Comparison of ENCODE assay signal across 20 mouse cellular contexts in genomic region chr2:161049426-161049825, GRCm38 (mm10). TPM values are rescaled to one million over a fixed set of nuclear protein-coding genes. Genes with fewer than 3 reads are reported as not detected.
A peak's percentile ranks its signal among the peaks of the same experiment; 100 is the strongest.
DNase-seq lines count a peak whose midpoint lies in the region; ATAC-seq and TF ChIP-seq lines count a peak whose summit lies in the region.
"Had no signal": no experiment of that assay in that cellular context is flagged by ENCODE, and none has a peak within 500 bp of the region (broad histone marks: within the 10 kb centered on the region; RNA-seq: fewer than 3 reads in every experiment).

No protein-coding gene starts in this region.

- H3K9me3 ChIP-seq in kidney, postnatal 0 days (replicated peaks; ENCODE audit: low read length): no peaks in the 10 kb centered on the region
- no peaks in the 10 kb centered on the region for H3K9me3 ChIP-seq in kidney, embryonic 14.5 days (ENCODE audit: control insufficient read depth, low read length)
- H3K9me3 ChIP-seq: embryonic facial prominence, embryonic 15.5 days; forebrain, embryonic 15.5 days; heart, embryonic 10.5 days; hindbrain, embryonic 13.5 days had no signal

- H3K27ac ChIP-seq in kidney, adult 2 months (ENCODE audit: insufficient read depth, low read depth, low read length): no peak overlapping the region; the same call in 1 of the 2 replicates
- no peak overlapping the region for H3K27ac ChIP-seq in kidney, postnatal 0 days
- H3K27ac ChIP-seq in kidney, embryonic 14.5 days (ENCODE audit: low read depth, low read length): no peak overlapping the region
- H3K27ac ChIP-seq: embryonic facial prominence, embryonic 15.5 days; forebrain, embryonic 15.5 days; heart, embryonic 10.5 days; hindbrain, embryonic 13.5 days had no signal

- H3K27me3 ChIP-seq in kidney, adult 2 months (replicated peaks; ENCODE audit: control insufficient read depth, insufficient read depth, low read length): no peaks in the 10 kb centered on the region
- H3K27me3 ChIP-seq in kidney, postnatal 0 days (ENCODE audit: insufficient read depth, low read length): no peaks in the 10 kb centered on the region
- H3K27me3 ChIP-seq in kidney, embryonic 14.5 days (ENCODE audit: control insufficient read depth, insufficient read depth, low read length): no peaks in the 10 kb centered on the region
- H3K27me3 ChIP-seq: CH12.LX; embryonic facial prominence, embryonic 15.5 days; forebrain, embryonic 15.5 days; hindbrain, embryonic 13.5 days had no signal

- no peak for TF ChIP-seq POLR2A in kidney, adult 2 months (IDR thresholded peaks at IDR 0.05; ENCODE audit: low read depth, low read length)

- H3K4me3 ChIP-seq in kidney, adult 2 months (ENCODE audit: insufficient read depth, low read depth, low read length): no peak overlapping the region
- H3K4me3 ChIP-seq in kidney, postnatal 0 days (replicated peaks; ENCODE audit: low read depth, low read length): no peak overlapping the region
- no peak overlapping the region for H3K4me3 ChIP-seq in kidney, embryonic 14.5 days (ENCODE audit: low read length)
- H3K4me3 ChIP-seq: embryonic facial prominence, embryonic 15.5 days; forebrain, embryonic 15.5 days; heart, embryonic 10.5 days; hindbrain, embryonic 13.5 days had no signal

- ATAC-seq in kidney, postnatal 0 days (replicated peaks; ENCODE audit: low FRiP score, low read depth): no peak
- ATAC-seq in kidney, embryonic 14.5 days (ENCODE audit: low FRiP score, low TSS enrichment): no peak
- ATAC-seq: forebrain, embryonic 15.5 days had no signal

- TF ChIP-seq CTCF in kidney, adult 2 months (conservative IDR thresholded peaks at IDR 0.05; ENCODE audit: insufficient read depth, insufficient read length, low read depth, low read length): no peak
- TF ChIP-seq CTCF in kidney, postnatal 0 days (IDR thresholded peaks at IDR 0.05; ENCODE audit: low read depth): no peak

- DNase-seq in kidney, adult 2 months: peak; percentile 65
- no peak for DNase-seq in kidney, postnatal 25 days
- peak; percentile 36 for DNase-seq in kidney, postnatal 0 days (ENCODE audit: low spot score)
- peak; percentile 7 for DNase-seq in adipocyte (ENCODE audit: low spot score)
- DNase-seq in kidney, postnatal 36 days: peak; percentile 25 to 27
- DNase-seq: adrenal gland, adult 8-10 months; adrenal gland, postnatal 36 days; cerebellum, adult 11 months; cerebellum, adult 8-10 months; cerebellum, postnatal 14 days; embryo, embryonic 11 days; gastrocnemius, postnatal 36 days; heart, adult 18-20 months; heart, postnatal 14 days had no signal

- H3K36me3 ChIP-seq in kidney, adult 2 months (ENCODE audit: control insufficient read depth, insufficient read depth, low read length): no peaks in the 10 kb centered on the region; the same call in 1 of the 2 replicates
- 0 out of 2 replicates have a peak, but pooled peaks cover 5% of the 10 kb centered on the region for H3K36me3 ChIP-seq in kidney, postnatal 0 days (ENCODE audit: insufficient read depth, low read length)
- peaks cover 32% of the 10 kb centered on the region for H3K36me3 ChIP-seq in kidney, embryonic 14.5 days (ENCODE audit: control insufficient read depth, insufficient read depth, low read length)

- 29% methylated on average over 6 of the region's 6 CpGs for WGBS in kidney, adult 2 months
- WGBS in kidney, postnatal 0 days: 37% methylated on average over 6 of the region's 6 CpGs
- 37% methylated on average over 6 of the region's 6 CpGs for WGBS in kidney, embryonic 14.5 days

- peaks cover 4% of the 10 kb centered on the region for H3K4me1 ChIP-seq in kidney, adult 2 months (ENCODE audit: control insufficient read depth, insufficient read depth, low read length)
- no peaks in the 10 kb centered on the region for H3K4me1 ChIP-seq in kidney, postnatal 0 days (replicated peaks; ENCODE audit: insufficient read depth, low read length)
- 0 out of 2 replicates have a peak, but pooled peaks cover 4% of the 10 kb centered on the region for H3K4me1 ChIP-seq in kidney, embryonic 14.5 days (ENCODE audit: control insufficient read depth, insufficient read depth, low read length)
- H3K4me1 ChIP-seq: embryonic facial prominence, embryonic 15.5 days; hindbrain, embryonic 13.5 days had no signal

- H3K9ac ChIP-seq in kidney, postnatal 0 days (ENCODE audit: low read depth, low read length): no peak overlapping the region
- H3K9ac ChIP-seq in kidney, embryonic 14.5 days (ENCODE audit: low read depth, low read length): no peak overlapping the region
- H3K9ac ChIP-seq: embryonic facial prominence, embryonic 15.5 days; forebrain, embryonic 15.5 days; hindbrain, embryonic 13.5 days had no signal

- no peak overlapping the region for H3K4me2 ChIP-seq in kidney, postnatal 0 days (ENCODE audit: low read length)
- H3K4me2 ChIP-seq in kidney, embryonic 14.5 days (replicated peaks; ENCODE audit: low read depth, low read length): no peak overlapping the region
- H3K4me2 ChIP-seq: embryonic facial prominence, embryonic 15.5 days; forebrain, embryonic 15.5 days; hindbrain, embryonic 13.5 days had no signal

RNA-seq across cellular contexts. Expression of gene Chd6, which starts 59.4 kb away (rescaled TPM):
- polyA plus RNA-seq in kidney, adult 2 months (2012; rRNA removed): 7.7 and 9.4 TPM in 2 replicates
- polyA plus RNA-seq in kidney, postnatal 0 days (2015; fragmentation: Nextera tagmentation; extraction: Ambion mirVana): 22.4 and 25.0 TPM in 2 replicates
- 37.7 and 41.4 TPM in 2 replicates for polyA plus RNA-seq in kidney, embryonic 14.5 days (2014; fragmentation: Nextera tagmentation; extraction: Ambion mirVana)

Comparison
In these comparisons a context has a peak if more than half of its experiments do, and no peak if none do; other contexts are left out.
1. DNase-seq: peak in kidney, adult 2 months (single experiment), kidney, postnatal 0 days (single experiment), adipocyte (single experiment) and kidney, postnatal 36 days (2 of 2); none in kidney, postnatal 25 days (0 of 2).